Mouse (Mus musculus) Patski (cell line): ENCODE data around the gene Col9a1. TPM values are rescaled to one million over a fixed set of nuclear protein-coding genes. Genes with fewer than 3 reads are reported as not detected.
A peak's percentile ranks its signal among the peaks of the same experiment; 100 is the strongest.

Experiments used
- ATAC-seq: fragments of 100-300 bp; one replicate; pipeline ENCODE4 v1.8.0; 2021
- CTCF ChIA-PET: fragments of 350-600 bp; sonication (Branson Sonifier 250); formaldehyde crosslinking; loops from one replicate; lab custom pipeline; 2022; ENCODE audit warnings: inconsistent platforms; lab: Charles Lee
- POLR2A ChIA-PET: fragments of 350-600 bp; sonication (Branson Sonifier 250); formaldehyde crosslinking; loops from one replicate; lab custom pipeline; 2022; ENCODE audit warnings: antibody characterized with exemption, inconsistent platforms; lab: Charles Lee
- DNase-seq: peaks from one replicate; pipeline ENCODE4 v3.0.0-alpha.2; 2011; ENCODE audit warnings: low read depth, low spot score
- H3K27me3 ChIP-seq: fragments of 371-371 bp; one replicate; pipeline ENCODE4 v1.5.1; 2021
- CTCF ChIP-seq: fragments of 100-300 bp; IDR thresholded peaks from one replicate; pipeline ENCODE4 v1.5.1; 2021
- in situ Hi-C: fragments of 300-500 bp; cut with MboI; formaldehyde crosslinking; loops from 3 replicates; pipeline ENCODE4 v1.11.1; 2018; ENCODE audit warnings: low pct_unique_long_range_greater_than_20kb, mixed read lengths
- polyA plus RNA-seq: library from polyadenylated mRNA; unstranded; gene quantifications from one replicate; pipeline ENCODE4 v1.2.3, GENCODE M21; 2021

Gene Col9a1
- polyA plus RNA-seq: not detected

DNA sequence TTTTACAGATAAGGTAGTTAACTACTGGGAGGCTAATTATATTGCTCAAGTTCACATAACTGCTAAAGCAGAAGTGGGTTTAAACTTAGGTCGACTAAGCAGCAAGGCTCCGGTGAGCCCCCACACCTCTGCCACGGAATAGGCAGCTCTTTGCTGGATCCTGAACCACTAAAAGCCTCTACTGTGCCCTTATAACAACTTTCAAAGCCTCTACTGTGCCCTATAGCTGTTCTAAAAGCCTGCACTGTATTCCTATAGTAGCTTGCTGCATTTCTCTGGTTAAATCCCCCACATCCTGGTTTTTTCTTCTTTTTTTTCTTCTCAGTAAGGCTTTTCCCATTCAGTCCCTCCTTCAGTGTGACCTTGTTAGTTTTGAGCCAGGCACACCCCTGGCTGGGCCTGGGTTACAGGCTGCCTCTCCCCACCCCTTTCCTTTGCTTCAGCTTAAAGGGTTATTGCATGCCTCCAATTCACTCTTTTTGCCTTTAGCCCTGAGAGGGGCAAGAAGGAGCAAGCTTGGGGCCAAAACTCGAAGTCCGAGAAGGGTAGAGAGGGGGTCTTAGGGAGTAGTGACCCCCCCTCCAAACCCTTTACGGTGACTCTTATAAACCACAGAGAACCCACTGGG is at the start of gene Col9a1:
TSS of gene Col9a1 (plus strand) at position 387 of the 628 bp plus-strand sequence.
- no peak for TF ChIP-seq CTCF
- ChIA-PET CTCF (interaction anchor here (1.0 kb wide), 1 partner anchor 8 kb away, joined by 3 read pairs; no protein-coding TSS in a partner anchor), POLR2A (no interaction called here)
- in situ Hi-C loops: no loop called here
- DNase-seq (no peak), ATAC-seq (no peak)
- peaks cover 54% of the 10 kb centered on the region for H3K27me3 ChIP-seq

DNA sequence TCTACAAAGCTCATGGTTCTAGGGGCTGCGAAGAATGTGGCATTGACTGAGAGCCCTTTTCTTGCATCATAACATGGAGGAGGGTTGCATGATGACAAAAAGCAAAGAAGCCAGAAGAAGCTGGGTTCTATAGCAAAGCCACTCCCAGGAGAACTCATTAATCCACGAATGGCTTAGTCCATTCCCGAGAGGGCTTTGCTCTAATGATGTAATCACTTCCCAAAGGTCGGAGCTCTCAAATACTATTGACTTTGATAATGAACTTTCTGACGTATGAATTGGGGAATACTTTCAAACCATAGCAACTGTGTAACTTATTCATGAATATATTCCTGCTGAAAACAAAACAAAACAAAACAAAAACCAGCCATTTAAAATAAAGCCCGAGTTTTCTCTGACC is 49.5 kb upstream of the Col9a1 start:
- in situ Hi-C loops: no loop called here
- no peak for ATAC-seq
- POLR2A ChIA-PET: no interaction called here
- TF ChIP-seq CTCF: no peak
- no peak for DNase-seq
- CTCF ChIA-PET: interaction anchor here (1.0 to 2.1 kb wide), 5 partner anchors 10 to 300 kb away, joined by 3 to 7 read pairs (median 3); no protein-coding TSS in a partner anchor
- no peaks in the 10 kb centered on the region for H3K27me3 ChIP-seq

DNA sequence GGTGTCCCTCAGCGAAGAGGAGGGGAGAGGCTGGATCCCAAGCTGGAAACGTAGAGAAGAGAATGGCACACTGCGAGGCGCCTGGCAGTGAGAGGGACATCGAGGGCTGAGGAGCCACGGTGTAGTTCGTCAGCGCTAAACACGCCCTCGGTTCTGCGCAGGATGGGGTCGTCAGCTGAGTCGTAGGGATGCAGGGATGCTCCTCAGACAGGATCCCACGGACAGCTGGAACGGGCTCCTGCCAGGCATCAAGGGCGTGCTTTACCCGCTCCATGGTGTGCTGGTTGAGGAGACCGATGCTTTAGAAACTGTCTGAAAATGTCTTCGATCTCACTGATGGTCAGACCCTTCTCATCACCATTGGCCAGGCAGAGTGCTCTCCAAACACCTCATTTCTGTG is 43.6 kb upstream of the Col9a1 start:
- POLR2A ChIA-PET: no interaction called here
- ATAC-seq: no peak
- in situ Hi-C loops: no loop called here

DNA sequence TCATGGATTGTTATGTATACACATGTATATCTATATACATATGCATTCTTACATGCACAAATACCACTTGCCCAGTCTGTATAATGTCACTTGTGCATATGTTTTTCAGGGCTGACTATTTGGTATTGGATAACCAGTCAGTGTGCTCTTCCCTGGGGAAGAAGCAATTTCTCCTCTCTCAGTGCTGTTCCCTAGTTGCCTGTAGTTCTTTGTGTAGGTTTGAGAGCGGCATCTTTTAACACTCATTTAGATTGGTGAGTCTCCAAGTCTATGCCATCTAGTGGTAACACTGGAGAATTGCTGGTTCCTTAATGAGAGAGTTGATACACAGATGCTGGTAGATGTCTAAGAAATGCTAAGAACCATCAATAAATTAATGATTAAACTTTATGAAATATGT is 42.6 kb upstream of the Col9a1 start:
- no peak for DNase-seq
- peaks cover 22% of the 10 kb centered on the region for H3K27me3 ChIP-seq
- TF ChIP-seq CTCF: peak; percentile 62
- ATAC-seq: no peak
- ChIA-PET CTCF (no interaction called here), POLR2A (no interaction called here)
- in situ Hi-C loops: no loop called here

More for the DNA sequence above, 43.6 kb upstream of the Col9a1 start:
- H3K27me3 ChIP-seq: peaks cover 19% of the 10 kb centered on the region
- CTCF ChIA-PET: interaction anchor here (0.8 kb wide), 1 partner anchor 9 kb away, joined by 3 read pairs; no protein-coding TSS in a partner anchor
- DNase-seq: no peak
- no peak for TF ChIP-seq CTCF

DNA sequence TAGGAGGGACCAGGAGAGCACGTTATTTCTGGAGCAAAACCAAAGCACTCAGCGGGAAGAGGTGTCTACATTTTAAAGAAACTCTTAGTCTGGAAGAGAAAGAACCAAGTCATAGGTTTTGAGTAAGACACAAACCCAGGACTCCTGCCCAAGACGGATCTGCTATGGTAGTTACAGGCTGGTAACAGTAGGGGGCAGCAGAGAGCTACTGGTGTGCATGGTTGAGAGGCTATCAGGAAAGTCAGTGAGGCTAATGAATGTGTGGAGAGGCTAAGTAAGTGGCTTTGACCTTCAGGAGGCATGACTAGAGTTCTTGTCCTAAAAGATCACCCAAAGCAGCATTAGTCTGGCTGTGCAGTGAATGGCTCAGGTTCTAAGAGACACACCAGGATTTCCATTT is 40.3 kb upstream of the Col9a1 start:
- peak; percentile 84 for TF ChIP-seq CTCF
- ChIA-PET POLR2A (no interaction called here), CTCF (interaction anchor here (1.0 to 4.9 kb wide), 6 partner anchors 14 to 52 kb away, joined by 3 to 27 read pairs (median 4); no protein-coding TSS in a partner anchor)
- ATAC-seq (peak; percentile 74), DNase-seq (no peak)
- peaks cover 46% of the 10 kb centered on the region for H3K27me3 ChIP-seq
- in situ Hi-C loops: no loop called here

DNA sequence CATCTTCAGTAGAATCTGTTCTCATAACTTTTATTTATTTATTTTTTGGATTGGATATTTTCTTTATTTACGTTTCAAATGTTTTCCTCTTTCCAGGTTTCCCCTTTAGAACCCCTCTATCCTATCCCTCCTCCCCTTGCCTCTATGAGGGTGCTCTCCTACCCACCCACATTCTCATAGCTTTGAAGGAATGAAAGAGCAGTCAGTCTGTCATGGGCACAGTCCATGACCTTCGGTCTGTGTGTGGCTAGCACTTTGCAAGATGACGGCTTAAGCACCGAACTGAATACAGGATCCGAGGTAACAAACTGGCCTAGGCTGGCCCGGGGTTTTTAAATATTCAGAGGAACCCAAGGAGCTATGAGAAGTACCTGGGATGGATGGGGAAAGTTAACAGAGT is 36.9 kb upstream of the Col9a1 start:
- ATAC-seq: no peak
- in situ Hi-C loops: no loop called here
- POLR2A ChIA-PET: no interaction called here
- no peak for DNase-seq
- CTCF ChIA-PET: no interaction called here
- H3K27me3 ChIP-seq: peaks cover 57% of the 10 kb centered on the region
- no peak for TF ChIP-seq CTCF

DNA sequence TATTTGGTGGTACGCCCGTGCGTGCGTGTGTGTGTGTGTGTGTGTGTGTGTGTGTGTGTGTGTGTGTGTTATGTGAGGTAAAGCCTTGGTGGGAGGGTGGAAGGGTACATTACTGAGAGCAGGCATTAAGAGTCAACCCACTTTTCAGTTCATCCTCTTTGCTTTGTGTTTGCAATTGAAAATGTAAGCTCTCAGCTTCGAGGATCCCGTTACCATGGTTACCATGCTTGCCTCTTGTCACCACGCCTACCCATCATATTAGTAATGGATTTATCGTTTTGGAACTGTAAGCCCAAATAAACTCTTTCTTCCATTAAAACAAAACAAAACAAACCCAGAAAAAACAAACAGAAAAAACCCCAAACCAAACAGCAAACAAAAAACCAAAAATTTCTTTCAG is 33.9 kb upstream of the Col9a1 start:
- ChIA-PET CTCF (interaction anchor here (1.7 kb wide), 1 partner anchor 28 kb away, joined by 7 read pairs; no protein-coding TSS in a partner anchor), POLR2A (interaction anchor here (0.9 kb wide), 1 partner anchor 58 kb away, joined by 5 read pairs; no protein-coding TSS in a partner anchor)
- in situ Hi-C loops: no loop called here
- peaks cover 50% of the 10 kb centered on the region for H3K27me3 ChIP-seq
- DNase-seq (no peak), ATAC-seq (no peak)
- no peak for TF ChIP-seq CTCF

DNA sequence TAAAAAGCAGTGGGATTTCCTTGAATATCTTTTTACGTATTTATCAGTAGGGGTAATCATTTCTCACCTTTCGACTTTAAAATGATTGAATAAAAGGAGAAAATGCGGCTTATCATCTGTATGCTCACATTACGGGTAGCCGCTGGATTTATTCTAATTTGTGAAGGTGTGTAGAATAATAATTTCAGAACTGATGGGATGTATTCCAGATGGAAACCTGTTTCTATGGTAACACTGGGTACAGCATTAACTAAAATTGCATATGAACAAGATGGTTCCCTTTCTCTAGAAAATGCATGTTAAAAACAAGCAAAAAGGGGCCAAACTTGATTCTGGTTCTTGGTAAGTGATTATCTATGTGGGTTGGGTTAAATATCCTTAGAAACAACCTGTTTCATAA is 19.7 kb upstream of the Col9a1 start:
- CTCF ChIA-PET: interaction anchor here (1.6 kb wide), 1 partner anchor 14 kb away, joined by 4 read pairs; no protein-coding TSS in a partner anchor
- DNase-seq: no peak
- in situ Hi-C loops: no loop called here

DNA sequence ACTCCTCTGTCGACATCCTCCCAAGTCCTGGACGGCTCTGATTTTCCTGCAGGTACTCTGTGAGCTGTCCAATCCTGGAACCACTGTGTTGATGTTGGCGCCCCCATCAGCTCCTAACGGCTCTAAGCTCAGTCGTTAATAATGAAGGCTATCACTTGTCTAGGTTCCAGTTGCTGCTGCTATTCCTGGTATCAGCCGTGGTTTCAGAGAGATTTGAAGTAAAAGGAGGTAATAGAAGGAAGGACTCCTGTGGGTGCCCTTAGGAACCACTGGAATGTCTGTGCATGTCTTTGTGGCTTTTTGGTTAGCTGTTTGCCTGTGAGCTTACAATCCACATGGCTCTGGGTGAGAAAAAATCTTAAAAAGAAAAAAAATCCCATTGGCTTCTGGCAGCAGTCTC is 8.0 kb upstream of the Col9a1 start:
- in situ Hi-C loops: no loop called here
- DNase-seq: no peak
- peak; percentile 19 for TF ChIP-seq CTCF
- CTCF ChIA-PET: interaction anchor here (0.7 to 5.5 kb wide), 3 partner anchors 9 to 342 kb away, joined by 3 to 34 read pairs (median 27); no protein-coding TSS in a partner anchor
- peaks cover 70% of the 10 kb centered on the region for H3K27me3 ChIP-seq
- no peak for ATAC-seq
- POLR2A ChIA-PET: no interaction called here

More for the DNA sequence above, 19.7 kb upstream of the Col9a1 start:
- no peak for TF ChIP-seq CTCF
- H3K27me3 ChIP-seq: peaks cover 63% of the 10 kb centered on the region
- POLR2A ChIA-PET: no interaction called here
- ATAC-seq: no peak

DNA sequence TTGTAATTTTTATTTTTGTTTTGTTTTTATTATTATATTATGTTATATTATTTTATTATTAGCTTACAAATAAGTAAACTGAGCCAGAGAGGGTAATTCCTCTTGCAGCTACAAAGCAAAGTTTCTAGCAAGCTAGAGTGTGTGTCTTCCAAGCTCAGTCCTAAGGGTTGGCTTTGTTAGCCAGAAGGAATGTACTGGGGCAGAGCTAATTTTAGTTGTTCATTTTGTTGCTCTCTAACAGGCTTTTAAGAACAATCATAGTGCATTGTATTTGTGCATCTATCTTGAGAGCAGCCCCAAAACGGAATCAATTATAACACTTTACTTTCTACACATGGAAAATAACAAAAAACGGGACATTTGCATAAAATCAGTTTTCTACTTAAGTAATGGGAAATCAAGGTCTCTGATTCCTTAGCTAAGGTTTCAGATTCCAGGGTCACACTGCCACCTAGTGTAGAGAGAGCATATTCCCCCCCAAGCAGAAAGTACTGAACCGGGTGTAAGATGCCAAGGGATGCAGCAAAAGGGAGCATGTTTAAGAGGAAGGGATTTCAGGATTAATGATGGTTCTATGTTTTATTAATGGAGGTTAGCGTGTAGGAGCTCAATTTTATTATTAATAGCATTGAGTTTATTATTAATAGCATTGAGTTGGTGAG is 6.1 kb upstream of the Col9a1 start:
- peaks cover 70% of the 10 kb centered on the region for H3K27me3 ChIP-seq
- ChIA-PET POLR2A (no interaction called here), CTCF (interaction anchor here (0.5 to 5.5 kb wide), 15 partner anchors 9 to 409 kb away, joined by 3 to 34 read pairs (median 4); no protein-coding TSS in a partner anchor)
- peak; percentile 77 for TF ChIP-seq CTCF
- in situ Hi-C loops: loop anchor here (5.0 kb wide), 1 partner anchor 344 kb away; no protein-coding TSS in a partner anchor
- DNase-seq (peak; percentile 6), ATAC-seq (peak; percentile 84)
